Mouse (Mus musculus) macrophage (primary cell): ENCODE results near the gene Clec9a. TPM values are rescaled to one million over a fixed set of nuclear protein-coding genes. Genes with fewer than 3 reads are reported as not detected.

Experiments
- H3K27ac ChIP-seq: fragments of 350-480 bp; formaldehyde crosslinking; 2 replicates; pipeline ENCODE4 v1.9.0; 2021
- H3K36me3 ChIP-seq: fragments of 350-480 bp; formaldehyde crosslinking; 2 replicates; pipeline ENCODE4 v1.9.0; 2021; ENCODE audit errors: inconsistent target
- H3K4me3 ChIP-seq: fragments of 350-480 bp; formaldehyde crosslinking; 2 replicates; pipeline ENCODE4 v1.9.0; 2021; ENCODE audit errors: inconsistent target
- H3K79me2 ChIP-seq: fragments of 350-480 bp; formaldehyde crosslinking; 2 replicates; pipeline ENCODE4 v1.9.0; 2021; ENCODE audit errors: inconsistent target
- WGBS: methylation state at CpG from one replicate; pipeline ENCODE4 v1.1.7; 2026; ENCODE audit warnings: inconsistent platforms; ENCODE audit not compliant: missing documents; 5-methylcytosine and 5-hydroxymethylcytosine counted together
- polyA plus RNA-seq: library from polyadenylated mRNA; stranded (reverse); fragments of 250-400 nt; gene quantifications from 3 replicates; pipeline ENCODE4 v1.2.4, GENCODE M21; 2018; ENCODE audit warnings: inconsistent platforms
- total RNA-seq, 78 experiments: library from RNA; depleted of rRNA; stranded (reverse); fragments of 250-400 nt; gene quantifications; 1 replicate in 9 of 78; 2 replicates in 24 of 78; 3 replicates in 43 of 78; 4 replicates in 2 of 78; pipeline ENCODE4 v1.2.4; 2018; ENCODE audit warnings: inconsistent platforms in 56 of 78

The Clec9a gene
- total RNA-seq (2018; cell fraction: chromatin; rRNA removed) = 1 to 10 TPM in 22 of 26 experiments, under 1 TPM in 4; 0.25 to 5.4 (median 1.6) TPM
- under 1 TPM in 25 of 26 experiments, not detected in 1; 0.07 to 0.82 (median 0.23) TPM for total RNA-seq (2018; cell fraction: cytosol; rRNA removed)
- 1 to 10 TPM in 21 of 26 experiments, under 1 TPM in 5; 0.48 to 4.6 (median 1.6) TPM for total RNA-seq (2018; cell fraction: nucleus; rRNA removed)
- polyA plus RNA-seq = 0.48 to 1.2 TPM in 2 of 3 replicates, not detected in the other

DNA sequence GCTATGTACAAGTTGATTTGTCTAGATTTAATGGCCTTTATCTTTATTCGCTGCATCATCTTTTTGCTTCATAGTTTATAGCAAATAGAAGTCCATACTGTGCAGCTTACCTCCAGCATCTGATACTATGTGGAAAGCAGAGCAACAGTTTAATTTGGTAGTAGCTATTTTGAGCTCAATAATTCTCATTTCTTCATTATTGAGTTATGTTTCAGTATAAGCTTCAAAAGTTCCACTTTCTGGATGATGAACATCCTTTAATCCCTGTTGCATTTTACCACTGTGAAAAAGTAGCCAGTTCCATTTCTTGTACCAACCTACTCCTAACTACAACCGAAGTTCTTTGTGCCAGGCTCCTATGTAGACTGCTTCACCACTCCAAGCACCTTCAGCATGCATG is at the start of gene Clec9a:
Gene Clec9a (plus strand): TSS at position 301 of the 400 bp plus-strand sequence.
- 86% methylated on average over 2 of the region's 2 CpGs for WGBS
- Histone ChIP-seq H3K27ac (peak within 1 kb of the TSS; percentile 86), H3K36me3 (no peaks in the 10 kb centered on the region), H3K4me3 (no peak within 1 kb of the TSS), H3K79me2 (no peaks in the 10 kb centered on the region)

DNA sequence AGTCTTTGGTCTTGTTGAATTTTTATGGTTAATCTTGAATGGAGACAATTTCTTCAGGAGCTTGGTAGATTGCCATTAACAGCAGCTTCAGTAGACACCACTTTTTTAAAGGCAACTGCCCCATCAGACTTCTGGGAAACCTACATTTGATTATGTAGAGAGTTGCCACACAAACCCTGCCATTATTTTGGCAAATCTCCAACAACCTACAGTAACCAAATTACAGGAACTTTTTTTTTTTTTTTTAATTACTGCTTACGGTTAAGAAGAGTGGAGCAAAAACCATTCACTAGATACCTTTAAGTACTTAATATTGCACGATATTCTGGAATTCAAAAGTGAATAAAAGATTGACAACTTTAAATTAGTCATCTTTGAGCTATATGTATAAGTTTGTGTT is 49.1 kb upstream of the Clec9a start:
- H3K36me3 ChIP-seq = peaks cover 42% of the 10 kb centered on the region
- WGBS = 89% methylated on average over 2 of the region's 2 CpGs
- H3K4me3 ChIP-seq = no peak overlapping the region
- peaks cover 84% of the 10 kb centered on the region for H3K79me2 ChIP-seq
- H3K27ac ChIP-seq = no peak overlapping the region

DNA sequence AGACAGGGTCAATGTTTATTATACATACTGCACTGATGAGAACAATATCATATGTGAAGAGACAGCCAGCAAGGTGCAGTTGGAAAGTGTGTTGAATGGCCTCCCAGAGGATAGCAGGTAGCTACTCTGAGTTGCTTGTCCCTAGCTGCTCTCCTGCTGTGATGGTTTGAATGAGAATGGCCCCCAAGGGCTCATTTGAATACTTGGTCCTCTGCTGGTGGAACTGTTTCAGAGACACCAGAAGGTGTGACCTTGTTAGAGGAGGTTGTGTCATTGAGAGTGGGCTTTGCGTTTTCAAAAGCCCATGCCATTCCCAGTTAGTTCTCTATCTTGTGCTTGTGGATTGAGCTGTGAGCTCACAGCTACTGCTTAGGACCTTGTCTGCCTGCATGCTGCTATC is 44.7 kb upstream of the Clec9a start:
- Histone ChIP-seq H3K27ac (peak overlapping the region; percentile 27), H3K79me2 (peaks cover 43% of the 10 kb centered on the region), H3K4me3 (no peak overlapping the region), H3K36me3 (peaks cover 22% of the 10 kb centered on the region; the same call in 1 of the 2 replicates)
- WGBS = 86% methylated on average over 1 of the region's 1 CpGs

DNA sequence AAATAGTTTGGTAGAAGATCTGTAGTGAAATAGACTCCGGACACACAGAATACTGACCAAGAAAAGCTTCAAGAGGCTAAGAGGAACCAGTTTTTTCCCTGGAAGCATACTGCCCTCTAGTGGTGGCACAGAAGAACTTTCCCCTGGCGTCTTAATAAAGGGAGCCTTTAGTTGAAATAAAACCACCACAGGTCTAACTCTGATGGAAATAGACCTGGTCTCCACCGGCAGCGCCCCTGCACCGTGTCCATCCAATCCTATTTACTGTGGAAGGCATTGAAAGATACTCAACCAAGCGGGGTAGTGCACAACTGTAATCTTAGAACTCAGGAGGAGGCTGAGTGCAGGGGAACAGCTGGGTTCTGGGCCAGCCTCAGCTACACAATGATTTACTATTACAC is 42.7 kb upstream of the Clec9a start:
- Histone ChIP-seq H3K27ac (no peak overlapping the region), H3K36me3 (peaks cover 22% of the 10 kb centered on the region; the same call in 1 of the 2 replicates), H3K79me2 (peaks cover 23% of the 10 kb centered on the region), H3K4me3 (no peak overlapping the region)
- 2% methylated on average over 6 of the region's 6 CpGs for WGBS

DNA sequence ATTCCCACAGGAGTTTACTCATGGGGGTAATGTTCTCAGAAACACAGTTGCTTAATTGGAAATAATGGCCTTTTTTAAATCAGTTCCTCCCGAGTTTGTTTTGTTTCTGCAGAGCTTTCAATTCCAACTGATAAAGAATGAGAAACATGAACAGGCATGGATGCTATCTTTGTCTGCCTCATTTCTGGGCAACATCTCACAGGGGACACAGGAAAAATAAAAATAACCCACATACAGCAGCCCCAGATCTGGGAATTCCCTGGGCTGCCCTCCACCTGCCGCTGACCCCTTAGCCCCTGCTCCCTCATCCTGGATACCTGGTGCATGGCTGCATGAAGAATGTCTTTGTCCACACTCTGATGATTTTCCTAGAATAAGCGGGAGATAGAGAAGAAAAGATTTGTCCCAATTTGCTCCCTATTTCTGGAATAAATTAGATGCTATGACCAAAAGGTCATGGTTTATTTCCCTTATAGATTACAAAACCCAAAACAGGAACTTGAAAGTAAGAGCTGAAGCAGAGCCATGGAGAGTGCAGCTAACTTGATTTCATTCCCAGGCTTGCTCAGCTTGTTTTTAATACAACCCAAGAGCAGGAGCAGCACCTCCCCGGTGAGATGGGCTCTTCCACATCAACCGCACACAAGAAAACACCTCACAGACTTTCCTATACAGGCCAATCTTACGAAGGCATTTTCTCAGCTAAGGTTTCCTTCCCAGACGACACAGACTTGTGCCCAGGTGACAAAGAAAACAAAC is 39.1 kb upstream of the Clec9a start:
- WGBS = 56% methylated on average over 7 of the region's 7 CpGs
- H3K4me3 ChIP-seq = no peak overlapping the region
- H3K36me3 ChIP-seq = peaks cover 16% of the 10 kb centered on the region; the same call in 1 of the 2 replicates
- H3K27ac ChIP-seq = no peak overlapping the region
- peaks cover 2% of the 10 kb centered on the region for H3K79me2 ChIP-seq

DNA sequence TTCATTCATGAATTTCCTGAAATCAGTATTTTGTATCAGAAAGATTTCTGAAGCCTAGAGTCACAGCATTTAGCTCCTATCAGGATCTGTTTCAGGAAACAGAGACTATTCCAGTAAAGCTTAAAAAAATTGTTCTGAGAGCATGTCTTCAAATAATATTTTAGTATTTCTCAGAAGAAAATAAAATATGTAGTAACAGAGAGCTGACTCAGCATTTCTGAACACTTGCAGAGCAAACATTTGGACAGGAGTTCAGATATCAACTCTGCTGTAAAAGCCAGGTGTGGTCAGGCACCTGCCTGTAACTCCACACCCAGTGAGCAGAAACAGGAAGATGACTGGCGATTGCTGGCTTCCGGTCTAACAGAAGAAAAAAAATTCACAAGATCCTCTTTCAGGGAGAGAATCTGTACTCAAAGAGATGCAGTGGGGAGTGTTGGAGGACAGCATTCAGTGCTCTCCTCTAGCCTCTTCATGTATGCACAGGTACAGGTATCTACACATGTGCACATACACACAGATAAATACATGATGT is 33.7 kb upstream of the Clec9a start:
- 0% methylated on average over 2 of the region's 2 CpGs for WGBS
- H3K27ac ChIP-seq = no peak overlapping the region
- H3K36me3 ChIP-seq = no peaks in the 10 kb centered on the region
- H3K4me3 ChIP-seq = no peak overlapping the region
- no peaks in the 10 kb centered on the region for H3K79me2 ChIP-seq

DNA sequence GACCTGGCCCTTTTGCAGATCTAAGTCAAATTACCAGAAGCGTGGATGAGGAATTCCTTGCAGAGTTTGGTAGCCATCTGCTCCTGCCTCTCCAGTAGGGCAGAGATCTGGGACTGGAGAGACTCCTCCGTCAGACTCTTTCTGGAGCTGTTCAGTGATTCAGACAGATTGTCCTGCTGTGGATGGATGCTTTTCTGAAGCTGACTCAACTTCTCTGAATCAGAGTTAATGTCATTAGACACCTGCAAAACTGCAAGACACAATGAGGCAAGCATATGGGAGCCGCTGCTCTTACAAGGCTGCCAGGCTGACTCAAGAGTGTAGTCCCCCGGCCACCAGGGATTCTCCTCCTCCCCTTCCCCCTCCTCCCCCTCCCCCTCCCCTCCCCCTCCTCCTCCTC is 28.2 kb upstream of the Clec9a start:
- no peak overlapping the region for H3K27ac ChIP-seq
- no peak overlapping the region for H3K4me3 ChIP-seq
- H3K36me3 ChIP-seq = no peaks in the 10 kb centered on the region
- 100% methylated on average over 2 of the region's 4 CpGs for WGBS
- H3K79me2 ChIP-seq = no peaks in the 10 kb centered on the region

DNA sequence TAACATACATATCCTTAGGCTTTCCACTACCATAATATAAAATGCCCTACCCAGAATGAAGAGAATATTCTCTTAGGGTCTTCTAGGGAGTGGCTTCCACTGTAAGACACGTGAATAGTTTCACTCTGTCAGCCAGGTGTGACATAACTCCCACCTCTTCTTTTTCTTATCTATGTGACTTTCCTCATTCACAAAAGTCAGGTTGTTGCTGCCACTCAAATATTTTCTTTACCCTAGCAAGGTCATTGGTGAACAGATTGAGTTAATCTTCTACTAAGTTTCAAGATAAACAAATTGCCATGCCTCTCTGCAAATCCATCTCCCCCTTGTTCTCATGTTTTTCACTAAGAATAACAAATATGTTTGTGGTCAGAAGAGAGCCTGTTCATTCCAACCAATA is 26.9 kb upstream of the Clec9a start:
- no peaks in the 10 kb centered on the region for H3K79me2 ChIP-seq
- H3K27ac ChIP-seq = no peak overlapping the region
- H3K36me3 ChIP-seq = no peaks in the 10 kb centered on the region
- H3K4me3 ChIP-seq = no peak overlapping the region
- WGBS = 100% methylated on average over 1 of the region's 1 CpGs

DNA sequence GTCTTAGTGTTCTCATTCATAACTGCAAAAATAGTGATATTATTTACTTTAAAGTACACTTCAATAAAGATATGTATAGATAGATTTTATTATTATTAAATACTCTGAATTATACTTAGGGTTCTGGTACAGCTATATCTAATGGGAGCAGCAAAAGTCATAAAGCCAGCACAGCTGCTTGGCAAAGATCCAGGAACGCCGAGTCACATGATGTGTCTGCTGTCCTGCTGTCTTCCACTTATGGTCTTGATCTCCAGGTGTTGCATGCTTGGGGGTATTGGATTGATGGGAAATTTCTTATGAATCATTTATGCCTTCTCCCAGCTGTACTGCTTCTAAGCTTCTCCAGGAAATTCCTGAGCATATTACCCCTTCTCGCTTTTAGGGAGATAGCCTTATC is 25.2 kb upstream of the Clec9a start:
- Histone ChIP-seq H3K79me2 (no peaks in the 10 kb centered on the region), H3K27ac (no peak overlapping the region), H3K4me3 (no peak overlapping the region), H3K36me3 (no peaks in the 10 kb centered on the region)
- WGBS = 71% methylated on average over 3 of the region's 3 CpGs

DNA sequence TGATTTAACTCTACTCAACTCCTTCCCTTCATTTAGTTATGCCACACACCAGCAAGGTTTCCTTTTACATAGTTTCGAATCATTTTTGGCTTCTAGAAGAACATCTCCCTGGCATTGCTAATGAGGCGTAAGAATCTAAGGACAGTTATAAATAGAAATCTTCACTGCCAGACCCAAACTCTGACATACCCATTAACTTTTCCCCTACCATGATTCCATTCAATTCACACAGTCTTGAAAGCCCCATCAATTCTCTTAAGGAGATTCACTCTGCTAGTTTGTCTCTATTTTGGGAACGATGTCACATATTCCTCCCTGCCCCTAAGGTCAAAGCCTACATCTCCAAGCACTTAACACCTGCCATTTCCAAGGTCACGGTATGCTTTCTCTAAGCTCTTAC is 23.7 kb upstream of the Clec9a start:
- Histone ChIP-seq H3K79me2 (no peaks in the 10 kb centered on the region), H3K36me3 (no peaks in the 10 kb centered on the region), H3K27ac (no peak overlapping the region), H3K4me3 (no peak overlapping the region)
- WGBS = 97% methylated on average over 4 of the region's 4 CpGs

DNA sequence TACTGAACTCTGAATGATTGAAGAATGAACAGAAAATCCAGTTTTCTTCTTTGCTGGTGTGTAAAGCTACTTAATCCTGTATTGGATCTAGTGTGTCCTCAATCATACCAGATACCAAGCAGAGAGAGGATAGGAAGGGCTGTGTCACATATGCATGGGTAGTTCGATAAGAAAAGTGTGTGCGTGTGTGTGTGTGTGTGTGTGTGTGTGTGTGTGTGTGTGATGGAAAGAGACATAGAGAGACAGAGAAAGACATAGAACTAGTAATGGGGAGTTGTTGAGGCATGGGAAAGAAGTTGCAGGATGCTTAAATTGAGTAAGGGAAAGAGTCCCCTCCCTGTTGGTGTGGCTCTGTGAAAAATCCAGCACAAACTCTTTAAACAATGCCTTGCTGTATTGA is 22.9 kb upstream of the Clec9a start, which contains the start of gene Clec12b:
Gene Clec12b (minus strand): TSS at position 101 of the 400 bp plus-strand sequence.
- no peak within 1 kb of the TSS for H3K27ac ChIP-seq
- 95% methylated on average over 2 of the region's 2 CpGs for WGBS
- no peak within 1 kb of the TSS for H3K4me3 ChIP-seq
- H3K36me3 ChIP-seq = no peaks in the 10 kb centered on the region
- no peaks in the 10 kb centered on the region for H3K79me2 ChIP-seq

DNA sequence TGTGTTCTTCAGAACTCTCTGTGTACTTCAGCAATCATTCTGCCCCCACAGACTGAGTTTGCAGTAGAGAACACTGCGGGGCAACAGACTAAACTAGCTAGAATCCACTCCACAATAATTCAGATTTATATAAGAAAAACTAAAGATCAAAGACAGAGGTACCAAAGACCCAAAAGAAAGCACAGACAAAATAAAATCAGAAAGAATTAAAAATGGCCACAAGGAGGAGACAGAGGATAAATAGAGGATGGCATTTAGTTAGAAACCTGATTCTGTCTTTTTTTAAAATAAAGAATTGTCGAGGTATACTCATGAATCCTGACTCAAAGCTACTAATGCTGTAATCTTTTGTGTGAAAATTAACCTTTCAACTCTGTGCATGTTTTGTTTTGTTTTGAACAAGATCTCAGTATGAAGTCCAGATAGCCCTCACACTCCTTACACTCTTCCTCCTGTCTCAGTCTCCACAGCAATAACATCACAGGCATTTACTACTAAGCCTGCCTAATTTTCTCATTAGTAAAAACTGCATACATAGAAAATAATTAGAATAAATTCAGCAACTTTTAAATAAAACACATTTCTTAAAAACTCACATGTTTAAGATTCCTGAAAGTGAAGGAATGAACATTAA is 15.5 kb upstream of the Clec9a start:
- H3K36me3 ChIP-seq = no peaks in the 10 kb centered on the region
- WGBS = 16% methylated on average over 2 of the region's 2 CpGs
- no peaks in the 10 kb centered on the region for H3K79me2 ChIP-seq
- H3K4me3 ChIP-seq = no peak overlapping the region
- no peak overlapping the region for H3K27ac ChIP-seq

DNA sequence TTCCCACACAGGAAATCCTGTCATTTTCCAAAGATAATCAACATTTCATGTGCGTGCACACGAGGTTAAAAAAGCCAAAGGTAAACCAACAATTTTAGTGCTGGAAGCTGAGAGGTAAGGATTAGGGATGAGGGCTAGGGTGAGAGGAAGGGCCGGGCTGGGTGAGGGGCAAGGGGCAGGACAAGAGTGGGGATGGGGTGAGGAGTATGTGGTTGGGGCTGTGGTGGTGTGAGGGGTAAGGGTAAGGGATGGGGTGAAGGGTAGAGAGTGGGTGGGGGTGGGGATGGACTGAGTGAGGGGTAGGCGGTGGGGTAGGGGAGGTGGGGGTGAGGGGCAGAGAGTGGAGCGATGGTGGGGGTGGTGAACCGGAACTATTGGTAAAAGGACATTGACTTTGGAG is 14.9 kb upstream of the Clec9a start:
- Histone ChIP-seq H3K36me3 (no peaks in the 10 kb centered on the region), H3K4me3 (no peak overlapping the region), H3K79me2 (no peaks in the 10 kb centered on the region), H3K27ac (no peak overlapping the region)
- WGBS = 72% methylated on average over 6 of the region's 6 CpGs

DNA sequence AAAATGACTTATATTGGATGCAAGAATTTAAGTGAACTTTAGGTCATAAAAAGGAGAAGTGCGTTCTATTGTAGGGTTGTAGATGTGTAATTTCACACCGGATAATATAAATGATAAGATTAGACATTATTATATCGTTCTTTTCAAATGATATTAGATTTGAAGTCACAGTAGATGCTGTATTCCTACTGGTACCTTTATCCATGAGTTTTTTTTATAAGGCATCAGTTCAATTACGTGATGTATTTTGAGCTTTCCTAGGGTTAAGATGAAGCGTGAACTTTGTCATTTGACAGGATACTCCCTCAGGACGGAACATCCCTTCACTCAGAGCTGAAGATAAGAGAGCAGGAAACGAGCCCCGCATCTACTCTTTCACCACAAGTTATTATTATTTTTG is 11.7 kb upstream of the Clec9a start, which contains the start of gene Clec1b:
Gene Clec1b (plus strand): TSS at position 301 of the 400 bp plus-strand sequence.
- 90% methylated on average over 8 of the region's 8 CpGs for WGBS
- no peaks in the 10 kb centered on the region for H3K36me3 ChIP-seq
- no peaks in the 10 kb centered on the region for H3K79me2 ChIP-seq
- no peak within 1 kb of the TSS for H3K27ac ChIP-seq
- no peak within 1 kb of the TSS for H3K4me3 ChIP-seq

DNA sequence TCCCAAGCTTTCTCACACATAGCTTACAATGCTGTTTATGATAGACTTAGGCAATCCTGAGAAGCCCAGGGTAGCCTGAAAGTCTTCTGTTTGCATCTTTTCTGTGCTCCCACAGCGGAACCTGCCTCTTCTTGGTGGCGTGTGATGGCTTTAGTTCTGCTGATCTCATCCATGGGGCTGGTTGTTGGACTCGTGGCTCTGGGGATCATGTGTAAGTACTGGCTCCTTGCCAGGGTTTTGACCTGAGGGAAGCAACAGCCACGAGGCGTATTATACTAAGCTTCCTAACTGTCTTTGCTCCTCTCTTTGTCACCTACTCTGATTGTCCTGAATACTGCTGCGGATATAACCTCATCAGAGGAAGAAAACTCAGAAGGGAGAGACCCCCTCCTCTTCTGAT is 8.7 kb upstream of the Clec9a start:
- H3K36me3 ChIP-seq = no peaks in the 10 kb centered on the region
- H3K27ac ChIP-seq = peak overlapping the region; percentile 24
- H3K79me2 ChIP-seq = no peaks in the 10 kb centered on the region
- 29% methylated on average over 6 of the region's 6 CpGs for WGBS
- no peak overlapping the region for H3K4me3 ChIP-seq
